Mouse (Mus musculus) thymus, postnatal 0 days (tissue): ENCODE results near the gene Cfap157. TPM values are rescaled to one million over a fixed set of nuclear protein-coding genes. Genes with fewer than 3 reads are reported as not detected.

Experiments used
- DNase-seq: peaks from one replicate; pipeline ENCODE4 v3.0.0-alpha.2; 2015; ENCODE audit warnings: low spot score
- polyA plus RNA-seq: library from polyadenylated mRNA; unstranded; fragments of >200 nt; fragmentation: Nextera tagmentation; extraction: Ambion mirVana; gene quantifications from 2 replicates; pipeline ENCODE4 v1.2.1, GENCODE M21; 2015

The Cfap157 gene
- polyA plus RNA-seq, 1 experiment from 2014 or later, result 4.4 TPM

DNA sequence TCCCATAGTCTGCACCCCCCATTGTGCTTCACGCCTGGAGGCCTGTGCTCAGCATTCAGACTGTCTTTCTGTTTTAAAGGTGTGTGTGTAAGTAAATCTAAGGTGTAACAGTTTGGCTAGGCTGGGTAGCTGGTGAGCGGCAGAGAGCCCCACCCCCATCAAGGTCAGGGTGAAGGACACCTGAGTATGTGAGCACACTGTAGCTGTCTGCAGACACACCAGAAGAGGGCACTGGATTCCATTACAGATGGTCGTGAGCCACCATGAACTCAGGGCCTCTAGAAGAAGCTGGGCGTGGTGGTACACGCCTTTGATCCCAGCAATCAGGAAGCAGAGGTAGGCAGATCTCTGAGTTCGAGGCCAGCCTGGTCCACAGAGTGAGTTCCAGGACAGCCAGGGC is 2.5 kb downstream of the Cfap157 start:
- no peak for DNase-seq

DNA sequence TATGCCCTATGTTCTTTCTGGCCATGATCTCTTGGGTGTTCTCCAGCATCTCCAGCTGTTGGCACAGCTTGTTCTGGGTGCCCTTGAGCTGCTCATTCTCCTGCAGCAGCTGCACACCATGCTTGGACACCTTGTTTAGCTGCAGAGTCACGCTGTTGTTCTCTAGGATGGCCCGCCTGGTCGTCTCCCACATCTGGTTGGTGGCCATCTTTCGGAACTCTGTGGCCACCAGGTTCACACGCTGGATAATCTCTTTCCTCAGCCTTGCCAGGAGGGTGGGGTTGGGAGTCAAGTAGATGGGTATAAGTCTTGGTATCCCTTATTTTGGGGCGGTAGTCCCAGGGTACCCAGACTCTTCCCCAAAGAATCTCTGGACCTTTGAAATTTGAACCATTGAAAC is 4.5 kb downstream of the Cfap157 start:
- DNase-seq, result no peak

DNA sequence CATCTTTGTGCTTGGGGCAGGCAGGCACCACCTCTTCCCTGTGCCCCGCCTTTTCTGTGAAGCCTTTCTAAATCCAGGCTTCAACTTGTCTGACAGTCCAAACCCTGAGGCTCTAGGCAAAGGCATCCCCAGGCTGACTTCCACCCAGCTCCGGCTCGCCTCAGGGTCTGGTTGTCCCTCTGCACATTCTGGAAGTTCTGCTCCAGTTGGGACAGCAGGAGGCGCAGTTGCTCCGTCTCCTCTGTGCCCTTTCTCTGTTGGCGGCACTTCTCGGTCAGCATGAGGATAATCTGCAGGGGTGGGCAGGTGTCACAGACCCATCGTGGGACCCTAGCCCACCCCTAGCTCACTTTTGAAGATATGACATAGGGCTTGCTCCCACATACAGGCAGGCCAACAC is 5.1 kb downstream of the Cfap157 start:
- peak; percentile 40 for DNase-seq

DNA sequence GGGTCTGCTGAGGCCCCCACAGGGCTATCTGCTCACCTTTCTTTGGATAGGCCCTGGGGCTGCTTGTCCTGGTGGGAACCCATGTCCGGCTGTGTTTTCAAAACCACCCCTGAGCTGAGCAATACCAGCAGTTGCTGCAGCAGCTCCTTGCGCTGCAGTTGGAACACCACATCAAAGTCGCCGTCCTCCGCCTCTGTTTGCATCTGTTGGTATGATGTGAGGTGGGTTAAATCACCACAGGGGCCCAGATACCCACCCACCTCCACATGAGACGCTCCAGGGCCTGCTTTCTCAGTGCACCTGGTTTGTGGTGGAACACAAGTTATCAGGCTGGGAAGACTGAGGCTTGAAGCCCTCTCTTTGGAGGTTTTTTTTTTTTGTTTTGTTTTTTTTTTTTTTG is 6.1 kb downstream of the Cfap157 start:
- peak; percentile 93 for DNase-seq

DNA sequence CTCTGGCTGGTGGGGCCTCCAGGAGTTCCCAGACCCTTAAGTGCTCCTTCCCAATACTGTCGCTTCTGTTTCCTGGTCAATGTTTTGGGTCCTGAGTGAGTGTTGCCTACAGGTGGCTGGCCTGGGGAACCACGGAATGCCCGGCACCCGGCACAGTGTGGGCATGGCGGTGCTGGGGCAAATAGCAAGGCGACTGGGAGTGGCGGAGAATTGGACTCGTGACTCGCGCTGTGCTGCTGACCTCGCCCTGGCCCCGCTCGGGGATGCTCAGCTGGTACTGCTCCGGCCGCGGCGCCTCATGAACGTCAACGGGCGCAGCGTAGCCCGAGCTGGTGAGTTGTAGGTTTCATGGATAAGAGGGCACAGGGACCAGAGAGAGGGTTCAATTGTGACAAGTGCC is 8.0 kb downstream of the Cfap157 start:
- DNase-seq, result no peak

GRCm38 (mm10) chr2:32775359-32776074 is 8.7 kb downstream of the Cfap157 start, which contains the start of the genes Ttc16 and Ptrh1:
Gene Ttc16, minus strand, starts transcription at chr2:32775633.
Gene Ptrh1, plus strand, starts transcription at chr2:32775786.
- DNase-seq, result peak; percentile 97

DNA sequence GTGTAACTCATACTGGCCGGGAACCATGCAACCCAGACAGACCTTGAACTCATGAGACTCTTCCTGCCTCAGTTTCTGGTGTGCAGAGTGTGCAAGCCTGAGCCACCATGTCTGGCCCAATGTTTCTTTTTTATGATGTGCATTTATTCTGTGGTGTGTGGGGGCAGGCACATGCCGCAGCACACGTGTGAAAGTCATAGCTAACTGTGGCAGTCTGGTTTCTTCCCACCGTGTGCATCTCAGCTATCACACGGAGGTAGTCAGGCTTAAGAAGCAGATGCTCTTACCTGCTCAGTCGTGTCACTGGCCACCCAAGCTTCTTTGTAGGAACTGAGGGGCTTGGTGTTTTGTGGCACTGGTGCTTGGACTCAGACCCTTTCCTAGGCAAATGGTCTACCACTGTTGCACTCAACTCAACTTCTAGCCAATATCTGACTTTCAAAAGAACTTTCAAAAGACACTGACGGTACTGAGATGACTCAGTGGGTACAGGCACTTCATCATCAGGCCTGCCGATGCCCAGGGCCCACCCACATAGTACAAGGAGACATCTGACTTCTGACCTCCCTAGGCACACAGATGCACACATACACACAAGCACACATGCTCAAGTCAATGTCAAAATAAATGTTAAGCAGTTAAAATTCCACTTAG is 11.5 kb downstream of the Cfap157 start:
- DNase-seq, result no peak

DNA sequence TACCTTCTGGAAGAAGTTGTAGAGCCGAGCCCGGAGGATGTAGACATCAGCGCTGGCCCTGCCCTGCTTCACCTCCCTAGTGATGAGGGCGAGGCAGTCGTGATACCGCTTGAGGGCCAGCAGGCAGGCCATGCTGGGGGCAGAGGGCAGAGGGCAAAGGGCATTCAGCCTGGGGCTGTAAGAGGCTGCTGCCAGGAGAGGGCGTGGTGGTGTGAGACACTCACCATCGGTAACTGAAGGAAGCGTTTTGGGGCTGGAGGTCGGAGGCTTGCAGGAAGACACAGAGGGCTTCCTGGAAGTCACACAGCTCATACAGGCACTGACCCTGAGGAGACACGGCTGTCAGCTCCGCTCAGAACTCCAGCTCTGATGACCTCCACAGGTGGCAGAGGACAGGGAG is 12.3 kb downstream of the Cfap157 start:
- DNase-seq, result no peak

GRCm38 (mm10) chr2:32769327-32770085 is 14.7 kb downstream of the Cfap157 start:
- DNase-seq, result no peak

GRCm38 (mm10) chr2:32768661-32769285 is 15.5 kb downstream of the Cfap157 start:
- DNase-seq, result no peak

DNA sequence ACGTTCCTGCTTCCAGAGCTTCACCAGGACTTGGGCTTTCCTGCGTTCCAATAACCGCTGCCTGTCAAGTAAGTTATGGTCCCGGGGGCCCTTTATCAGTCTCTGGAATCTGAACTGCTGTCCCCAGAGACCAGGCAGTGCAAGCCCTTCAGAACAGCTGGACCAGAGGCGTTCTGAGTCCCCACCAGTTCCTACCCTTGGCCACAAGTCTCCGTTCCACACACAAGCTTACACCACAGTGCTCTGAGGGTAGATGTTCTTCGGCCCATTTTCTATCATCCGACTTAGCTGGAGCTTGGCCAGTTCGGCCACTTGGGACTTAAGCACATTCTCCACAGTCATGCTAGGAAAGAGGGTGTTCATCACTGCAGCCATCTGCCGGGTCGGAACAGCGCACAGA is 17.0 kb downstream of the Cfap157 start:
- no peak for DNase-seq

DNA sequence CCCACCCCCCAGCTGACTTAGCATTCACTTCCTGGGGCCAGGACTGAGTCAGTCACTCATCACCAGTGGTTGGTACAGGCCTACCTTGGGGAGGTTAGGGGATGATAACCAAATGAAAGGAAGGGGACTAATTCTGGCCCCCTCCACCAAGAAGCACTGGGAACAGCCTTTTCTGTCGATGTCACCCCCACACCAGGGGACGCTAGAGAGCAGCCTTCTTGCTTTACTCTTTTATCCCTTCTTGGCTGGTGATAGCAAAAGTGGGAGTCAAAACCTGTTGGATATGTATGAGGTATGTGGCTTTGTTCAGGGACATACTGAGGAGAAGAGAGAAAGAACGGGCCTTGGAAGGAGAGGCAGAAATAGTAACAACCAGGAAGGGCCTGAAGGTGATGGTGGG is 20.9 kb downstream of the Cfap157 start:
- no peak for DNase-seq

DNA sequence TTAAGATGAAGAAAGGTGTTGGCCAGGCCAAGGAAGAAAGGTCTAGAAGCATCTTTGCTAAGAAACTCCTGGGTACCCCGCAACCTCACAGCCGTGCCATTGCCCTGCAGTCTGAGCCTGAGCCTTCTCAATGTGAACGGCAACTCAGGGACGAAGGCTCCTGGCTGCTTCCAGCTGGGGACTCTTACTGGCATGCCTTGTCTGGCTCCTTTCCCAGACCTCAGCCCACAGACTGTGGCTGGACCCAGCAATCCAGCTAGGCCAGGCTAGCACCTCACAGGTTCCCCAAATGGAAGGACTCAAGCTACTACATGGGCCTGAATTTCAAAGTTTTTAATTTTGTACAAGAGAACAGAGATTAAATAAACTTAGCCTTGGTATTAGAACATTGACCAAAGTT is 22.4 kb downstream of the Cfap157 start:
- DNase-seq, result no peak

GRCm38 (mm10) chr2:32761361-32761760 is 22.9 kb downstream of the Cfap157 start:
- DNase-seq, result no peak

DNA sequence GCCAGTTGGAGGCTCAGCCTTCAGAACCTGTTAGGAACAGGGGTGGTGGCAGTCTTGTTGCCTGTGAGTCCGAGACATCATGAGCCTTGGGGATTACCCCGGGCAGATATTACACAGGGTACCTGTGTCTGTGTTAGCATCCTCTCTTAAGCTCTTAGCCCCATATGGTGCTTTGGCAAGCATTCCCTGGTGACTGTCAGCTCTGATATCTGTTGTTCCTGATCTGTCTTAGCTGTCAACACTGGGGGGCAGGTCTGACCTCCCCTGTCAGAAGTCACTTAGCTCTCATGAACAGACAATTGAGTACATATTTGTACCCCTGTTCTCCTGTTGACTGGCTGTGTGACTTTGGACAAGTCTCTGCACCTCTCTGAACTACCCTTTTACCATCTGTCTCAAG is 25.2 kb downstream of the Cfap157 start:
- DNase-seq, result no peak

GRCm38 (mm10) chr2:32758503-32758902 is 25.7 kb downstream of the Cfap157 start:
- no peak for DNase-seq

DNA sequence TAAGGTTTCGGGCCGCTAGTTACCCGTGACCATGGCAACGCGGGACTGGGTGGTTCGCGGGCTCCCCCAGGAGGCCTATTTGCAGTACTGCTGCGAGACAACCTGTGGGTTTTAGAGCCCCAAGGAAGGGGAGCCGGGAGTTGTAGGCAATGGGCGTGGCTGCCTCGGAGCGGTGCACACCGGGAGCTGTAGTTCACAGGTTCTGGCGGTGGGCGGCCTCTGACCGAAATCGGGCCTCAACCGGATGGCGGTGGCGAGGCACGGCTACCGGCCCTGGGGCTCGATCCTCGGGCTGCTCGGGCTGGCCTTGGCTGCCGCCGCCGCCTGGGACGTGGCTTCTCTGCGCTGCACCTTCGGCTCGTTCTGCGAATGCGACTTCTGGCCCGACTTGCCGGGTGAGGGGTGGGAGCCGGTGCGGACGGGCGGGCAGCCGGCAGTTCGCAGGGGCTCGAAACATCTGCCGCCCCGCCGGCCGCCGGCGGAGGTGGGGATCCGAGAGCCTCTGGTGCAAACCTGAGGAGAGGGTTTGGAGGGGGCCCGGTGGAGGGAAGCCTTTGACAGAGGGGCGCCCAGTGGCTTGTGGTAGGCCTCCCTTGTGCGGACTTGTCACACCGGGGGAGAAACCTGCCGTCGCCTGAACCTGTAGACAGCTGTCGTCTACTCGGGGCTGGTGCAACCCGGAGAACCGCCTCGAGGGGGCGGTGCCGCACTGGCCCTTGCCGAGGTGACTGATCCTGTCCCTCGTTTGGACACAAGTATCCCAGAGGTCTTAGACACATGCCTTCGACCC is 27.0 kb downstream of the Cfap157 start, which contains the start of gene Tor2a:
Gene Tor2a (plus strand): TSS at position 179 of the 790 bp plus-strand sequence.
- peak; percentile 98 for DNase-seq

DNA sequence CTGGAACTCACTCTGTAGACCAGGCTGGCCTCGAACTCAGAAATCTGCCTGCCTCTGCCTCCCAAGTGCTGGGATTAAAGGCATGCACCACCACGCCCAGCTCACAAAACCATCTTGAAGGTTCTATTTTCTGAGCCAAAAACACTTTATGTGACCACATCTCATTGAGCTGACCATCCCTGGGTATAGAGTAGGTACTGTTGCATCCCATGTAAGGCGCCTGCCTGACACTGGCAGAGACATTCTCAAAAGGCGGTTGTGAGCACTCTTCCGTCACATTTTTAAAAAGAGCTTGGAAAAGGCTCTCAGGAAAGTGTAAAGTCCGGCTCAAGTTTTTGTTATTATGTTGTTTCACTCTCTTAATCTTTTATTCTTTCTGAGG is 27.6 kb downstream of the Cfap157 start:
- no peak for DNase-seq

DNA sequence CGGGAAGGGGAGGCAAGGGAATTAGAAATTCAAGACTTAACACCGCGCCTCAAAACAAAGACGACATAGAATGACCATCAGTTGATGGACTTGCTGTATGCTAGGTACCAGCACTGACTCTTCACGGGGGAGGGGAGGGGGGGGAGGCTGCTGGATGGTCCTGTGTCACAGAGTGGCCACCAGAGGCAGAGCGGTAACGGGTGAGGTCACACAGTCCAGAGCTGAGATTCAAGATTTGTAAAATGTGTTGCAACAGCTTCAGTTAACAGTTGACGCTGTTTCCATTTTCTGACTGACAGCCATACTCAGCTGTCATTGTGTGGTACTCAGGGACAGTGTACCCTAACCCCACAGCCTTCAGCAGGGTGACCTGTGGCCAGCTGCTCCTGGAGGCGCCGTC is 32.0 kb downstream of the Cfap157 start:
- DNase-seq, result no peak

GRCm38 (mm10) chr2:32751665-32752033 is 32.6 kb downstream of the Cfap157 start:
- DNase-seq, result no peak
